Mouse (Mus musculus) left cerebral cortex, adult 2 months (tissue): ENCODE results near the gene Hydin. TPM values are rescaled to one million over a fixed set of nuclear protein-coding genes. Genes with fewer than 3 reads are reported as not detected.
"Not testable (repeated sequence)": the region's sequence is repeated elsewhere in the genome, so short reads cannot be mapped to it uniquely, and the experiment has no call there.

Experiments used
- DNase-seq, 2 experiments: peaks; one replicate each; pipeline ENCODE4 v3.0.0; 2021 to 2022; ENCODE audit warnings: low spot score in 2 of 2, mixed read lengths in 1 of 2; ENCODE audit errors: extremely low spot score in 1 of 2
- H3K27ac ChIP-seq: fragments of 200-600 bp; 2 replicates; pipeline ENCODE4 v1.8.1; 2022
- H3K4me3 ChIP-seq: fragments of 200-600 bp; 2 replicates; pipeline ENCODE4 v1.8.1; 2022
- CTCF ChIP-seq: fragments of 200-600 bp; IDR thresholded peaks from 2 replicates; pipeline ENCODE4 v1.8.1; 2022; ENCODE audit warnings: antibody characterized with exemption, mild to moderate bottlenecking, moderate library complexity
- intact Hi-C: fragments of 180-260 bp; cut with DNase I; formaldehyde crosslinking; loops from one replicate; pipeline ENCODE4 v1.15.1; 2025
- total RNA-seq, 2 experiments: library from RNA; stranded (reverse); gene quantifications; 2 replicates each; pipeline ENCODE4 v1.2.3; 2021

Gene Hydin
- total RNA-seq, 2 experiments from 2014 or later = 0.50 to 0.63 TPM

DNA sequence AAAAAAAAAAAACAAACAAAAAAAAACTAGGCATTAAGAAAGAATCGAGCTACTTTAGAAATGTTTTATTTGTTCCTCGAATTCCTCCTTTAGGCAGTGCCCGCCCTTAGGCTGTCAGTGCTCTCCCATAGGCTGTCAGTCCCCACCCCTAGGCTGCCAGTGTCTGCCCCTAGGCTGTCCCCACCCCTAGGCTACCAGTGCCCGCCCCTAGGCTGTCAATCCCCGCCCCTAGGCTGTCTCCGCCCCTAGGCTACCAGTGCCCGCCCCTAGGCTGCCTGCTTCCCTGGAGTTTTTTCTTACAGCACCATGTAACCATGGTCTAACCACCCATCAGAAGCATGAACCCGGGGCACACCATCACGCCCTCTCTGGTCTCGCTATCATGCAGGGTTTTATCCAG, 233.5 kb downstream of the Hydin start:
- no peak overlapping the region for H3K4me3 ChIP-seq
- no peak for DNase-seq
- H3K27ac ChIP-seq = no peak overlapping the region
- no peak for TF ChIP-seq CTCF
- intact Hi-C loops = no loop called here

DNA sequence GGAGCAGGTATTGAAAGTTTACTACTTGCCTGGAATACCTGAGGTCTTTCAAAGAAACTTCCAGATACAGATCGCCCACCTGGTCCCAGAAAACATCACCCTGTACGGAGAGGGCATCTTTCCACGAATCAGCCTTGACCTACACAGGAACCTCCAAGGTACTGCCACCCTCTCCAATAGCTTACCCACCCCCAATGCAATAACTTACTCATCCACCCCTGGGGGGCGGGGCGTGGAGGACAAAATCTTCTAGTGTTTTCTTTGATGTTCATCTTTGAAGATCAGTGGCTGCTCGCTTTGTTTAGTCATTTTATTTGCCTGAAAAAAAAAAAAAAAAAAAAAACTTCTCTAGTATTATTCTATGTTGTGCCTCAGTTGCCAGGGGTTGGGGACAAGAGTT, 233.9 kb downstream of the Hydin start:
- H3K4me3 ChIP-seq = no peak overlapping the region
- no peak overlapping the region for H3K27ac ChIP-seq
- intact Hi-C loops = no loop called here
- no peak for DNase-seq
- no peak for TF ChIP-seq CTCF

DNA sequence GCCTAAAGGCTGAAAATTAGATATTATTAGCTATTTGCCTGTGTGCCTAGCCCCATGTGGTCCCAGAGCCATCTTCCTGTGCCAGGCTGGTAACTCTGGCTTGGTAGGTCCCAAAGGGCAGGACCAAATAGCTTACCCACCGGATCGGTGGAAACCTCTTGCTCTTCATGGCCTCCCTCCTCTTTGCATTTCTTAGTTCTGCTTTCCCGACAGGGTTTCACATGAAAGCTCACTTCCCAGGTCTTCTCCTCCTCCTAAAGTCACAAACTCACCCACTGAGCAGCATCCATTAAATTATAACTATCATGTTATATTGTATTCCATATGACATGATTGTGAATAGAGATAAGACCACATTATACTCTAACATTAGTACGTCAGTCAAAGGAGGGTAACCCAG, 234.6 kb downstream of the Hydin start:
- intact Hi-C loops = no loop called here

DNA sequence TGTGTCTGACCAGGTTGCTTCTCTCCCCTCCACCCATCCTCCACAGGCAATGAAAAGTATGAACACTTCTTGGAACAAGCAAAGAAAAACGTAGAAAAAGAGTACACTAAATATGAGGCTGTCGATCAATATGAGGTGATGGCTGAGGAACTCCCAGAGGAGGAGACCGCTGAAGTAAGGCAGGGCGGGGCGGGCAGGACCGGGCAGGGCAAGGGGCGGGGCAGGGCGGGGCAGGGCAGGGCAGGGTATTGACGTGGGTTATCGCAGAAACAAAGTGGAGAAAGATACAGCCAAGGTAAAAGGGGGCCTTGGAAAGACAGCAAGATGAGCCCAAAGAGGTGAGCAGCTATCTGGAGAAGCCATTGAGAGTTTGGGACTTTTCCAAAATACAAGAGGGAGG, 236.1 kb downstream of the Hydin start:
- H3K4me3 ChIP-seq = no peak overlapping the region
- TF ChIP-seq CTCF = no peak
- intact Hi-C loops = no loop called here

More for the DNA sequence above, 234.6 kb downstream of the Hydin start:
- no peak for DNase-seq
- H3K27ac ChIP-seq = no peak overlapping the region
- no peak overlapping the region for H3K4me3 ChIP-seq
- TF ChIP-seq CTCF = no peak

GRCm38 (mm10) chr8:110508766-110509165, 242.0 kb downstream of the Hydin start:
- intact Hi-C loops = no loop called here
- no peak overlapping the region for H3K27ac ChIP-seq

More for the DNA sequence above, 236.1 kb downstream of the Hydin start:
- H3K27ac ChIP-seq = no peak overlapping the region
- no peak for DNase-seq

GRCm38 (mm10) chr8:110519790-110520189, 253.0 kb downstream of the Hydin start:
- intact Hi-C loops = no loop called here
- no peak for DNase-seq
- Histone ChIP-seq H3K27ac (no peak overlapping the region), H3K4me3 (no peak overlapping the region)
- TF ChIP-seq CTCF = no peak

More at GRCm38 (mm10) chr8:110508766-110509165, 242.0 kb downstream of the Hydin start:
- no peak overlapping the region for H3K4me3 ChIP-seq
- DNase-seq = no peak
- no peak for TF ChIP-seq CTCF

DNA sequence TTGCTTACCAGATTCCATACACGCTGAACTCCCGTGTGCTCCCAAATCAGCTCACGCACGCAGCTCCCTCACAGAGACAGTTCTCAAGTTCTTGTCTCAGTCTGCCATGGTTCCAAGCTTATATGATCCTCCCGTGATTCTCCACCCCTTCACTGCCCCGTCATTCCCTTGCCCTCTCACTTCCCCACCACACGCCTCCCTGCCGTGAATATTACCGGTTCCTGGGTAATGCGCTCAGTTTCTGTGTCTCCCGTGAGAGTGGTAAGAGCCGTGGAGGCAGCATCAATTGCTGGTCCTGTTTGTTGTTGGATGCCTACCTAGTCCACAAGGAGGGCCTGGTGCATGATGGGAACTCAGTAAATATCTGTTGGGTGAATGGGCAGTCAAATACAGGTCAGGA, 255.1 kb downstream of the Hydin start:
- intact Hi-C loops = no loop called here
- Histone ChIP-seq H3K27ac (no peak overlapping the region), H3K4me3 (no peak overlapping the region)
- no peak for TF ChIP-seq CTCF
- no peak for DNase-seq

- DNase-seq, H3K27ac ChIP-seq, H3K4me3 ChIP-seq, intact Hi-C loops: not testable (repeated sequence)
Measured at GRCm38 (mm10) chr8:110522495-110522894, 255.7 kb downstream of the Hydin start.

- intact Hi-C loops = no loop called here
- H3K27ac ChIP-seq = no peak overlapping the region
- no peak for DNase-seq
- no peak for TF ChIP-seq CTCF
- no peak overlapping the region for H3K4me3 ChIP-seq
Measured at GRCm38 (mm10) chr8:110522985-110523384, 256.2 kb downstream of the Hydin start.

GRCm38 (mm10) chr8:110525229-110525628, 258.5 kb downstream of the Hydin start:
- intact Hi-C loops = no loop called here
- no peak for TF ChIP-seq CTCF
- DNase-seq = no peak

DNA sequence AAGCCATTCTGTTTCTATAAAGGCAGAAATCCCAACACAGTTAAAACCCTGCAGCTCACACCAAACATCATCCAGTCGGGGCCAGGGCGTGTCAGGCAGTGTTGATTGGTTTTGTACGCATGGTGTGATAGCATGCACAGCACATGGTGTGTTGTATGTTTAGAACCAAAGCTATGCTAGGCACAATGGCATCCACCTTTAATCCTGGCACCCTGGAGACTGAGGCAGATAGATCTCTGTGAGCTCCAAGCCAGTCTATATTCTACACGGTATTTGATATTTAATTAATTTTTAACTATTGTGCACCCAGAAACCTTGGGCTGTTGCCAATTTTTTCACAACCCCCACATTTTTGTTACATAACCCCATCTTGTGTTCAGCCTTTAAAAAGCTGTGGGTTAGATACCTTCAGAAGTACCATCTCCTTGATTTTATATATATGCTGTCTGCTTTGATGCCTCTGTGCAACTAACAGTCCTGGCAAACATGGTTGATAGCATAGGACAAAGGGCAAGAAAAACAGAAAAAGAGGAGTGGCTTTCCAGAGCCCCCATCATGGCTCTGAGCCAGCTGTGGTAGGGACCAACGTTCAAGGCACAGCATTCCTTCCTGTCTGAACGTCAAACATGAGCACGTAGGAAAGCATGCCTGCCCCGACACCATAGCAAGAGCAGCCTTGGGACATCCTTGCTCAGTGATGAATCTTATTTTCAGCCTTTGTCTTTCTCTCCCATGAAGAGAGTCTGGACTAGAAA, 263.4 kb downstream of the Hydin start:
- TF ChIP-seq CTCF = no peak
- H3K27ac ChIP-seq = no peak overlapping the region
- DNase-seq = no peak
- intact Hi-C loops = no loop called here
- H3K4me3 ChIP-seq = no peak overlapping the region

More at GRCm38 (mm10) chr8:110525229-110525628, 258.5 kb downstream of the Hydin start:
- Histone ChIP-seq H3K27ac (no peak overlapping the region), H3K4me3 (no peak overlapping the region)

- intact Hi-C loops = no loop called here
Measured at GRCm38 (mm10) chr8:110533781-110534180, 267.0 kb downstream of the Hydin start.

GRCm38 (mm10) chr8:110537849-110538248, 271.1 kb downstream of the Hydin start:
- no peak for TF ChIP-seq CTCF
- H3K27ac ChIP-seq = no peak overlapping the region
- intact Hi-C loops = no loop called here
- no peak for DNase-seq
- no peak overlapping the region for H3K4me3 ChIP-seq

More at GRCm38 (mm10) chr8:110533781-110534180, 267.0 kb downstream of the Hydin start:
- no peak for TF ChIP-seq CTCF
- H3K4me3 ChIP-seq = no peak overlapping the region
- H3K27ac ChIP-seq = no peak overlapping the region
- DNase-seq = no peak
